ENCODE assay signal across 1 mouse cellular context in the genomic region with DNA sequence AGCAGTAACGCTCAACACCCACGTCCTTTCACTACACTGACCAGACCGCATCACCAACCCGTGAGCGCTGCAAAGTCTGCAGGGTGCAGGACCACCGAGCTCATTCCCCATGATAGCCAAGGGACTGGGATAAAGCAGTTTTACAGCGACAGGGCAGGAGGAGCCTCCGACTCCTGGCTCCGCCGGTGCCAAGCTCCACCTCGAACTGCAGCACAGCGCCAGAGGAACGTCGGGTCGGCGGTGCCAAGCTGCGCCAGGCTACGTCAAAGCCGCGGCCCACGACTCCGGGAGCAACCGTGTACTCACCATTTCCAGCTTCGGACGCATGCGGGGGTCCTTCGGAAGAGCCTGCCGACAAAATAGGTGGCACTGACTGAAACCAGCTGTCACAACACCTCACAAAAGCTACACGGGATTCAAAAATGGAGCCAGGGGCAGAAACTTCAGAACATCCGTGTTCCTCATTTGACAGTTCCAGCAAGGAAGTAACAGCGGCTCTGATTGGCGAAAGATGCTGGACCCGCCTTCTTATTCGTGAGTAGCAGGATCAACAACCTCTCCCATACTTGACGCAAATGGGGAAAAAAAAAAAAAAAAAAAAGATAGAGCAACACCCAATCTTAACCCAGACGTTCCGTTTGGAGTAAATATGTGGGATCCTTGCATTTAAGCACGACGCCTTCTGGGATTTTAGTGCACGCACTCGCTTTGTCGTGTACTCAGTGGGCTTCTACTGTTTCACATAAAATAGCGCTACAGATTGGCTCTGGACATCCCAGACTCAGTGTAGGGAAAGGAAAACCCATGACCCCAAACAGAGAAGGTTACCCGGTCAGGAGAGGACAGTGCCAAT.
A peak's percentile ranks its signal among the peaks of the same experiment; 100 is the strongest.
TF ChIP-seq lines count a peak whose summit lies in the region.

Gene Zfp101, minus strand, starts transcription at position 460 of the 853 bp plus-strand sequence.

TF ChIP-seq in CH12.LX, 34 proteins besides CTCF, POLR2A, EP300 and RAD21 (continued from another document):
- TF ChIP-seq MAZ (IDR thresholded peaks at IDR 0.05; ENCODE audit: low read depth, low read length) (no peak), JUN (IDR thresholded peaks at IDR 0.05; ENCODE audit: insufficient read depth, low read depth, low read length) (no peak), NELFE (IDR thresholded peaks at IDR 0.05; ENCODE audit: low read depth, low read length) (peak; percentile 71), MXI1 (IDR thresholded peaks at IDR 0.05; ENCODE audit: low read depth, low read length) (peak; percentile 81), KAT2A (IDR thresholded peaks at IDR 0.05; ENCODE audit: insufficient replicate concordance, low read length) (peak; percentile 71; the same call in 1 of the 2 replicates), USF1 (IDR thresholded peaks at IDR 0.05; ENCODE audit: low read depth, low read length) (no peak), UBTF (IDR thresholded peaks at IDR 0.05; ENCODE audit: low read depth, low read length) (no peak), PAX5 (IDR thresholded peaks at IDR 0.05; ENCODE audit: low read length) (no peak), SMC3 (IDR thresholded peaks at IDR 0.05; ENCODE audit: low read depth, low read length) (no peak), MYC (IDR thresholded peaks at IDR 0.05; ENCODE audit: low read depth, low read length) (no peak), TCF12 (IDR thresholded peaks at IDR 0.05; ENCODE audit: low read depth, low read length) (peak; percentile 28), ZC3H11A (IDR thresholded peaks at IDR 0.05; ENCODE audit: low read depth, low read length) (no peak), NRF1 (IDR thresholded peaks at IDR 0.05; ENCODE audit: low read depth, low read length) (no peak), IRF4 (IDR thresholded peaks at IDR 0.05; ENCODE audit: low read depth, low read length) (no peak), ZNF384 (IDR thresholded peaks at IDR 0.05; ENCODE audit: low read depth, low read length) (peak; percentile 99), MAX (IDR thresholded peaks at IDR 0.05; ENCODE audit: low read length) (no peak), CHD2 (IDR thresholded peaks at IDR 0.05; ENCODE audit: low read length) (peak; percentile 86), RCOR1 (conservative IDR thresholded peaks at IDR 0.05; ENCODE audit: low read depth, low read length) (no peak), ETS1 (conservative IDR thresholded peaks at IDR 0.05; ENCODE audit: low read depth, low read length) (no peak), JUND (conservative IDR thresholded peaks at IDR 0.05; ENCODE audit: low read depth, low read length) (0 out of 2 replicates have a peak, but pooled peaks have one; percentile 24), E2F4 (IDR thresholded peaks at IDR 0.05; ENCODE audit: insufficient replicate concordance, low read depth, low read length) (peak; percentile 91; the same call in 1 of the 2 replicates), MAFK (IDR thresholded peaks at IDR 0.05; ENCODE audit: insufficient replicate concordance, low read length) (no peak)
